Mouse (Mus musculus) G1E (cell line): ENCODE results near the gene Krt88. TPM values are rescaled to one million over a fixed set of nuclear protein-coding genes. Genes with fewer than 3 reads are reported as not detected.

ENCODE experiments used
- ATAC-seq: 2 replicates; pipeline ENCODE4 v1.8.0; 2016; ENCODE audit warnings: mild to moderate bottlenecking; ENCODE audit not compliant: insufficient number of reproducible peaks, poor library complexity, low FRiP score, severe bottlenecking; ENCODE audit errors: extremely low read depth
- DNase-seq: peaks from one replicate; pipeline ENCODE4 v3.0.0; 2012; ENCODE audit warnings: low spot score
- H3K27me3 ChIP-seq: 2 replicates; pipeline ENCODE4 v1.6.1; 2012; ENCODE audit warnings: mild to moderate bottlenecking, low read length, inconsistent platforms; ENCODE audit not compliant: insufficient read depth
- H3K36me3 ChIP-seq: replicated peaks from 2 replicates; pipeline ENCODE3; 2012; ENCODE audit warnings: mild to moderate bottlenecking, inconsistent platforms
- H3K4me1 ChIP-seq: 2 replicates; pipeline ENCODE4 v1.6.1; 2012; ENCODE audit warnings: low read depth, low read length, inconsistent platforms, mixed read lengths; ENCODE audit not compliant: insufficient read depth
- H3K4me3 ChIP-seq: 2 replicates; pipeline ENCODE4 v1.5.1; 2012; ENCODE audit warnings: low read depth, mild to moderate bottlenecking, inconsistent platforms, low read length, moderate library complexity, mixed read lengths
- H3K9me3 ChIP-seq: replicated peaks from 2 replicates; pipeline ENCODE4 v1.6.1; 2012; ENCODE audit warnings: inconsistent platforms
- CTCF ChIP-seq: IDR thresholded peaks from 2 replicates; pipeline ENCODE4 v1.5.1; 2012; ENCODE audit warnings: low read depth, low read length, inconsistent platforms, mixed read lengths
- GATA1 ChIP-seq: IDR thresholded peaks from 2 replicates; pipeline ENCODE4 v1.6.1; 2012; ENCODE audit warnings: borderline replicate concordance, low read length, inconsistent platforms, mixed read lengths
- GATA2 ChIP-seq: IDR thresholded peaks from 2 replicates; pipeline ENCODE4 v1.6.1; 2012; ENCODE audit warnings: low read depth, low read length, inconsistent platforms, borderline replicate concordance
- POLR2AphosphoS5 ChIP-seq: IDR thresholded peaks from 2 replicates; pipeline ENCODE4 v1.6.1; 2012; ENCODE audit warnings: low read depth, low read length, inconsistent platforms; ENCODE audit not compliant: insufficient replicate concordance
- TAL1 ChIP-seq: conservative IDR thresholded peaks from 2 replicates; pipeline ENCODE4 v1.6.1; 2012; ENCODE audit warnings: low read depth, low read length, inconsistent platforms, mixed read lengths
- polyA plus RNA-seq: library from polyadenylated mRNA; stranded (reverse); fragments of >175 nt; gene quantifications from 2 replicates; pipeline ENCODE4 v1.2.3, GENCODE M21; 2012
- total RNA-seq, 2 experiments: library from RNA; stranded (forward) in 1 of 2; stranded (reverse) in 1 of 2; fragments of 200-1000 nt in 1 of 2; fragments of >200 nt in 1 of 2; fragmentation: Nextera tagmentation in 1 of 2; gene quantifications; 2 replicates each; pipeline ENCODE4 v1.2.3; 2014 to 2017

Gene Krt88
- total and polyA plus RNA-seq, 3 experiments, result not detected

GRCm38 (mm10) chr15:101485911-101486635 is 38.5 kb downstream of the Krt88 start:
- no peak overlapping the region for H3K4me3 ChIP-seq
- DNase-seq (no peak), ATAC-seq (no peak)
- H3K36me3 ChIP-seq, result no peaks in the 10 kb centered on the region
- no peak for TF ChIP-seq CTCF
- no peak for TF ChIP-seq GATA2
- no peak for TF ChIP-seq TAL1
- no peak for TF ChIP-seq POLR2AphosphoS5
- TF ChIP-seq GATA1, result no peak
- no peaks in the 10 kb centered on the region for H3K4me1 ChIP-seq
- H3K9me3 ChIP-seq, result peaks cover 70% of the 10 kb centered on the region
- peaks cover 3% of the 10 kb centered on the region; the same call in 1 of the 2 replicates for H3K27me3 ChIP-seq

- Histone ChIP-seq H3K27me3 (no peaks in the 10 kb centered on the region), H3K36me3 (no peaks in the 10 kb centered on the region), H3K4me3 (no peak within 1 kb of the TSS), H3K4me1 (no peaks in the 10 kb centered on the region), H3K9me3 (peaks cover 61% of the 10 kb centered on the region)
- ATAC-seq, result no peak
- no peak for DNase-seq
- no peak for TF ChIP-seq GATA2
- TF ChIP-seq POLR2AphosphoS5, result no peak
- no peak for TF ChIP-seq GATA1
- no peak for TF ChIP-seq CTCF
Observed at GRCm38 (mm10) chr15:101491431-101491830, 43.9 kb downstream of the Krt88 start, which contains the start of gene Krt83. TSS of gene Krt83 (minus strand) at chr15:101491512.

- no peaks in the 10 kb centered on the region for H3K4me1 ChIP-seq
- TF ChIP-seq GATA2 (no peak), TAL1 (no peak), GATA1 (no peak), CTCF (no peak), POLR2AphosphoS5 (no peak)
- no peaks in the 10 kb centered on the region for H3K27me3 ChIP-seq
Observed at GRCm38 (mm10) chr15:101492718-101493117, 45.2 kb downstream of the Krt88 start.

GRCm38 (mm10) chr15:101493713-101494112 is 46.2 kb downstream of the Krt88 start:
- TF ChIP-seq CTCF (no peak), GATA2 (no peak), GATA1 (no peak), POLR2AphosphoS5 (no peak), TAL1 (no peak)
- Histone ChIP-seq H3K36me3 (no peaks in the 10 kb centered on the region), H3K27me3 (no peaks in the 10 kb centered on the region), H3K9me3 (peaks cover 64% of the 10 kb centered on the region), H3K4me1 (no peaks in the 10 kb centered on the region), H3K4me3 (no peak overlapping the region)
- ATAC-seq (no peak), DNase-seq (no peak)

More at GRCm38 (mm10) chr15:101492718-101493117, 45.2 kb downstream of the Krt88 start:
- H3K9me3 ChIP-seq, result peaks cover 66% of the 10 kb centered on the region
- DNase-seq (no peak), ATAC-seq (no peak)
- no peaks in the 10 kb centered on the region for H3K36me3 ChIP-seq
- H3K4me3 ChIP-seq, result no peak overlapping the region

- Histone ChIP-seq H3K36me3 (no peaks in the 10 kb centered on the region), H3K4me1 (no peaks in the 10 kb centered on the region), H3K4me3 (no peak overlapping the region), H3K27me3 (no peaks in the 10 kb centered on the region), H3K9me3 (peaks cover 60% of the 10 kb centered on the region)
- DNase-seq (no peak), ATAC-seq (no peak)
- no peak for TF ChIP-seq CTCF
- no peak for TF ChIP-seq GATA2
- no peak for TF ChIP-seq TAL1
Observed at GRCm38 (mm10) chr15:101494203-101494602, 46.7 kb downstream of the Krt88 start.

GRCm38 (mm10) chr15:101495266-101495665 is 47.7 kb downstream of the Krt88 start:
- no peaks in the 10 kb centered on the region for H3K27me3 ChIP-seq
- no peak overlapping the region for H3K4me3 ChIP-seq
- DNase-seq (no peak), ATAC-seq (no peak)
- no peaks in the 10 kb centered on the region for H3K36me3 ChIP-seq
- H3K4me1 ChIP-seq, result no peaks in the 10 kb centered on the region
- H3K9me3 ChIP-seq, result peaks cover 53% of the 10 kb centered on the region
- no peak for TF ChIP-seq CTCF
- no peak for TF ChIP-seq TAL1
- no peak for TF ChIP-seq GATA2
- TF ChIP-seq GATA1, result no peak
- TF ChIP-seq POLR2AphosphoS5, result no peak
